Mouse (Mus musculus) liver, embryonic 15.5 days (tissue): Measurements from ENCODE around the gene Itsn1. TPM values are rescaled to one million over a fixed set of nuclear protein-coding genes. Genes with fewer than 3 reads are reported as not detected.

Experiments
- ATAC-seq: fragments of 200-750 bp; cut with Nextera tagmentation; 2 replicates; pipeline ENCODE4 v1.8.0; 2017; ENCODE audit warnings: moderate number of reproducible peaks, mild to moderate bottlenecking, moderate library complexity; ENCODE audit not compliant: insufficient read depth
- H3K27ac ChIP-seq: fragments of 300-500 bp; sonication (generic); replicated peaks from 2 replicates; pipeline ENCODE4 v1.5.1; 2015; ENCODE audit warnings: mild to moderate bottlenecking, inconsistent platforms
- H3K27me3 ChIP-seq: fragments of 300-500 bp; sonication (generic); 2 replicates; pipeline ENCODE4 v1.6.1; 2015; ENCODE audit warnings: mild to moderate bottlenecking, inconsistent platforms
- H3K36me3 ChIP-seq: fragments of 300-500 bp; sonication (generic); replicated peaks from 2 replicates; pipeline ENCODE4 v1.6.1; 2015; ENCODE audit warnings: moderate library complexity, mild to moderate bottlenecking, inconsistent platforms
- H3K4me1 ChIP-seq: fragments of 300-500 bp; sonication (generic); replicated peaks from 2 replicates; pipeline ENCODE4 v1.6.1; 2015; ENCODE audit warnings: inconsistent platforms
- H3K4me2 ChIP-seq: fragments of 300-500 bp; sonication (generic); 2 replicates; pipeline ENCODE4 v1.6.1; 2015; ENCODE audit warnings: moderate library complexity, mild to moderate bottlenecking, inconsistent platforms
- H3K4me3 ChIP-seq: fragments of 300-500 bp; sonication (generic); replicated peaks from 2 replicates; pipeline ENCODE4 v1.5.1; 2015; ENCODE audit warnings: mild to moderate bottlenecking, inconsistent platforms
- H3K9ac ChIP-seq: fragments of 300-500 bp; sonication (generic); 2 replicates; pipeline ENCODE4 v1.6.1; 2015; ENCODE audit warnings: moderate library complexity, mild to moderate bottlenecking, inconsistent platforms
- H3K9me3 ChIP-seq: fragments of 300-500 bp; sonication (generic); replicated peaks from 2 replicates; pipeline ENCODE4 v1.6.1; 2016; ENCODE audit warnings: inconsistent platforms
- WGBS: fragments of 180-500 bp; shearing (Covaris S2); methylation state at CpG from one replicate; pipeline ENCODE4 v1.1.7; 2015; ENCODE audit warnings: mixed read lengths; ENCODE audit not compliant: insufficient replicate concordance; 5-methylcytosine and 5-hydroxymethylcytosine counted together
- polyA plus RNA-seq: library from polyadenylated mRNA; unstranded; fragments of >200 nt; fragmentation: Nextera tagmentation; extraction: Ambion mirVana; gene quantifications from 2 replicates; pipeline ENCODE4 v1.2.1, GENCODE M21; 2015

Gene Itsn1
- polyA plus RNA-seq, 1 experiment from 2014 or later, result 50.4 TPM

DNA sequence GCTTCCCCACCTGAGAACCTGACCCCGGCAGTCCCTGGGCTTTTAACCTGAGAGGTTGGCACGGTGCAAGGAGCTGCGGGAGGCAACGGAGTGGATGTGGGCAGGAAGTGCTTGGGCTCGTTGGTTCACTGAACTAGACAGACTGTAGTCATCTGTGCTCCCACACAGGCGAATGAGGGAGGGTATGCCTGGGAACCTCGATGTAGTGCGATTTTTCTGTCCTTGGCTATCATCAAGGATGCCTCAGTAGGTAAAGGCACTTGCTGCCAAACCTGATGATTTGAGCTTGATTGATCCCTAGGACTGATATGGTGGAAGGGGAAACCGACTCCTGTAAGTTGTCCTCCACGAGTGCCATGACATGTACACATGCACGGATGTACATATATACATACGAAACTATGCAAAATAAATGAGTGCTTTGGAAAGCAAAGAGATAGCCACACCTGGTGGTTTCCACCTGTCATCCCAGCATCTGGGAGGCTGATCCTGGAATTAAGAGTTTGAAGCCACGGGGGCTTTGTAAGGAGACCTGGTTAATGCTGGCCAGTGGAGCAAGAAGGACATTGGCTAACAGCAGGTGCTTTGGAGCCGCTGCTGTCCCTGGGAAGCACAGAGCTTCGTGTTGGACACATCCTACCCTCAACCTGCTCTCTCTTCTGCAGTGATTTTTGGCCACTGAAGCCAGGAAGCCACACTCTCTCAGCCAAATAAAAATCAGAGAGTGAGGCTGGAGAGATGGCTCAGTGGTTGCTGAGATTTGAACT is 180.7 kb downstream of the Itsn1 start:
- no peak overlapping the region for H3K27ac ChIP-seq
- H3K4me3 ChIP-seq, result no peak overlapping the region
- no peaks in the 10 kb centered on the region for H3K9me3 ChIP-seq
- H3K9ac ChIP-seq, result no peak overlapping the region
- WGBS, result 68% methylated on average over 15 of the region's 15 CpGs
- H3K4me1 ChIP-seq, result no peaks in the 10 kb centered on the region
- H3K36me3 ChIP-seq, result no peaks in the 10 kb centered on the region
- ATAC-seq, result no peak
- peaks cover 7% of the 10 kb centered on the region; the same call in 1 of the 2 replicates for H3K27me3 ChIP-seq
- H3K4me2 ChIP-seq, result no peak overlapping the region

DNA sequence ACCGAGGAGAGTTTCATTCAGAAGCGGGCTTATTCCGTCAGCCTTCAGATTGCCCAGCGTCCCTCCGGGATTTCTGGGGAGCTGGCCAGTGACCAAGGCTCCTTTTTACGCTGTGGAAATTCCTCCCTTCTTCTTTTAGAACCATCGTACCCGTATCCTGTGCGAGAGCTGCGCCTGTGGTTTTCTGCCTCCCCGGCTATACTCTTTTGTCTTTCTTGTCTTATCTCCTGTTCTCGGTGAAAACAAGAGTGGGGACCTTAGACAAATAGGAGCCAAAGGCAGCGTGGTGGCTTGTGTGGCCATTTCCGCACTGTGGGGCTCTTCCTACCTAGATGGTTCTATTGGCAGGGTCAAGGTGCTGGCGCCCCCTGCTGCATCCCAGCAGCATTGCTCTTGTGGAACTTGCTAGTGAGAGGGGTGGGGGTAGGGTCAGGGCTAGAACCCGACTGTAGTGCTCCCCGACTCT is 188.6 kb downstream of the Itsn1 start:
- Histone ChIP-seq H3K4me1 (peaks cover 16% of the 10 kb centered on the region), H3K36me3 (no peaks in the 10 kb centered on the region), H3K4me2 (peak overlapping the region; percentile 68), H3K9ac (peak overlapping the region; percentile 44), H3K4me3 (peak overlapping the region; percentile 46), H3K27ac (no peak overlapping the region), H3K9me3 (no peaks in the 10 kb centered on the region), H3K27me3 (peaks cover 5% of the 10 kb centered on the region; the same call in 1 of the 2 replicates)
- ATAC-seq, result peak; percentile 63
- WGBS, result 12% methylated on average over 17 of the region's 17 CpGs

DNA sequence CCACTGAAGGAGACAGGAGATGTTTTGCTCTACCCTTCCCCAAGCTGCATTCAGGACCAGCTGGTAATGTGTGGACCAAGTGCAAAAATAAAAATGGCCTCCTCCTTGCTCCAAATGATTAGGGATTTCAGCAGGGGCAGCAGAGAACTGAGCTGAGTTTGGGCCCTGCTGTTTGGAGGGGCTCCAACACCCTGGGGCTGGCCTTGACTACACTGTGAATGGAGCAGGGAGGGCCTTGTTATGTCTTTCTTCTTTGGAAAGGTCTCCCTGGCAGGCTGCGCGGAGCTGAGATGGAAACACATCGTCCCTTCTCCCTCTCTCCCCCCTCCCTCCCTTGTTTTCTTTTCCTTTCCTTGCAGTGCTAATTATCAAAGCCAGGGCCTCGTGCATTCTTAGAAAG is 189.4 kb downstream of the Itsn1 start:
- peaks cover 21% of the 10 kb centered on the region for H3K4me1 ChIP-seq
- peaks cover 7% of the 10 kb centered on the region for H3K36me3 ChIP-seq
- no peak overlapping the region for H3K27ac ChIP-seq
- no peak overlapping the region for H3K4me3 ChIP-seq
- peaks cover 5% of the 10 kb centered on the region; the same call in 1 of the 2 replicates for H3K27me3 ChIP-seq
- H3K9me3 ChIP-seq, result no peaks in the 10 kb centered on the region
- ATAC-seq, result no peak
- H3K9ac ChIP-seq, result no peak overlapping the region
- WGBS, result 71% methylated on average over 4 of the region's 4 CpGs
- no peak overlapping the region for H3K4me2 ChIP-seq

DNA sequence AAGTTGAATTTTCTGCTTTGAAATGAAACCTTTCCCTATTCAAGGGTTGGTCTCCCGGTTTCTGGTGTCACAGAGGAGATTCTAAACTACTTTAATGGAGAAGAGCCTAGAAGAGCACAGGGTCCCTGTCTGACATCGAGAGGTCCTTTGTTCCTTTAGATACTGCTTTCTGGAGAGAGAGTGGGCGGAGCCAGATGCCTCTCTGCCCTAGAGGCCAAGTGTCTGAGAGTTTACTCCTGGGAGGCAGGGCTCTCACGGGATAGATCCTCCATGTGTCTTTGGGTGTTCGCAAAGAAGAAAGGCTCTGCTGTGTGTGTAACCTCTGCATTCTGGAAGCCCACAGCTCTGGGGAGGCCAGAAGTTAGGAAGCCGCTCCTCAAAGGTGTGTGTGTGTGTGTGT is 190.0 kb downstream of the Itsn1 start:
- peaks cover 13% of the 10 kb centered on the region for H3K36me3 ChIP-seq
- H3K27me3 ChIP-seq, result peaks cover 5% of the 10 kb centered on the region; the same call in 1 of the 2 replicates
- H3K9me3 ChIP-seq, result no peaks in the 10 kb centered on the region
- H3K4me3 ChIP-seq, result no peak overlapping the region
- WGBS, result 58% methylated on average over 6 of the region's 6 CpGs
- H3K27ac ChIP-seq, result no peak overlapping the region
- H3K4me2 ChIP-seq, result no peak overlapping the region
- H3K4me1 ChIP-seq, result peaks cover 21% of the 10 kb centered on the region
- H3K9ac ChIP-seq, result no peak overlapping the region
- ATAC-seq, result no peak

DNA sequence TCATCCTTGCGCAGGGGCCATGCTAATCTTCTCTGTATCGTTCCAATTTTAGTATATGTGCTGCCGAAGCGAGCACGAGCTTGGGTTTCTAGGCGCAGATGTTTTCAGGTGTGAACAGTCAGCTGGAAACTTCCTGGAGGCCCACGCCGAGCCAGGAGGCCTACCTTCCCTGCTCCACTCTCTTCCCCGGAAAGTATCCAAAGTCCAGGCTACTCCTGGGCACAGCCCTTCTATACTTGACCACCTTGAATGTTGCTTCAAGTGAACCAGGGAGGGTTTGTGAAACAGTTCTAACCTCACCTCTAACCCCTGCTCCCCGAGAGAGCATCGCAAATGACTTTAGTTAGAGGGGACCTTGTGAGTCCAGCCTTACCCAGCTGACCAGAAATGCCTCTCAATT is 192.3 kb downstream of the Itsn1 start:
- peaks cover 36% of the 10 kb centered on the region for H3K36me3 ChIP-seq
- H3K27me3 ChIP-seq, result no peaks in the 10 kb centered on the region; the same call in 1 of the 2 replicates
- 86% methylated on average over 11 of the region's 11 CpGs for WGBS
- no peak overlapping the region for H3K9ac ChIP-seq
- H3K4me2 ChIP-seq, result no peak overlapping the region
- H3K4me3 ChIP-seq, result no peak overlapping the region
- H3K4me1 ChIP-seq, result peaks cover 21% of the 10 kb centered on the region
- H3K27ac ChIP-seq, result no peak overlapping the region
- H3K9me3 ChIP-seq, result no peaks in the 10 kb centered on the region
- ATAC-seq, result no peak

DNA sequence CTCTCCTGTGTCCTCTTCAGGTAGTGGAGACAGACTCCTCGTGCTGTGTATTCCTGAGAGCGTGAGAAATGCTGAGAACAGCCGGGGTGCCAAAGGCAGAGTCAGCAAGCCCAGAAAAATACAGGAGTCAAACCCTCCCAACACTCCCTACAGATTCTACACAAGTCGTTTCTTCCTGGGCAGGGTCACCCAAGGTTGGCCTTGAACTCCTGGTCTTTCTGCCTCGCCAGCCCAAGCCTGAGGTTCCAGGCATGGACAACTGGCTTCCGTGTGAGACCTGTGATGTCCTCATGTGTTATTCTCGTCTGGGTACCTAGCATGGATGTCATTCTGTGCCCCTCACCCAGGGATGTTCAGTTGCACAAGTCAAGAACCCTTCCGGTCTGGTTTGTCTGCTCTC is 193.9 kb downstream of the Itsn1 start:
- WGBS, result 58% methylated on average over 8 of the region's 8 CpGs
- no peak overlapping the region for H3K4me3 ChIP-seq
- no peak for ATAC-seq
- H3K4me2 ChIP-seq, result no peak overlapping the region
- H3K36me3 ChIP-seq, result peaks cover 52% of the 10 kb centered on the region
- H3K4me1 ChIP-seq, result peaks cover 11% of the 10 kb centered on the region
- H3K27ac ChIP-seq, result no peak overlapping the region
- no peaks in the 10 kb centered on the region; the same call in 1 of the 2 replicates for H3K27me3 ChIP-seq
- H3K9ac ChIP-seq, result no peak overlapping the region
- no peaks in the 10 kb centered on the region for H3K9me3 ChIP-seq

DNA sequence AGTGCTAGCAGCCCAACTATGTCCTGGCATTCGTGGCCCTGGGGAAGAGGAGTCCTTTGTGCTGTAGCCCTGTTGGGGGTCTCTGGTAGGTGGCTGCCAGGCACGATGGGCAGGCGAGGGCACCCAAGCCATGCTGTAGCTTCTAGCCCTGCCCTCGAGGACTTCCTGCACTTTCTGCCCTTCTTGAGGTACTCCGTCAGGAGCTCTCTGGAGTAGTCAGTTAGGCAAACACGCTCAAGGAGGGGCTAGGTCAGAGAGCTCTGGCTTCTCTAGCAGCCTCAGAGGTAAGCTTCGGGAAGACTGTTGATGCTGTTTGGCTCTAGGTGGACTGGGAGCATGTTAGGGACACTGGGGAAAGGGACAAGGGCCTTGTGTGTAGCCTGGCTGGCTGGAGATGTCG is 195.3 kb downstream of the Itsn1 start:
- no peak overlapping the region for H3K4me3 ChIP-seq
- peaks cover 8% of the 10 kb centered on the region; the same call in 1 of the 2 replicates for H3K4me1 ChIP-seq
- no peak overlapping the region for H3K9ac ChIP-seq
- no peaks in the 10 kb centered on the region for H3K9me3 ChIP-seq
- peaks cover 66% of the 10 kb centered on the region for H3K36me3 ChIP-seq
- no peak for ATAC-seq
- H3K4me2 ChIP-seq, result no peak overlapping the region
- H3K27me3 ChIP-seq, result no peaks in the 10 kb centered on the region; the same call in 1 of the 2 replicates
- H3K27ac ChIP-seq, result no peak overlapping the region
- 78% methylated on average over 8 of the region's 8 CpGs for WGBS

DNA sequence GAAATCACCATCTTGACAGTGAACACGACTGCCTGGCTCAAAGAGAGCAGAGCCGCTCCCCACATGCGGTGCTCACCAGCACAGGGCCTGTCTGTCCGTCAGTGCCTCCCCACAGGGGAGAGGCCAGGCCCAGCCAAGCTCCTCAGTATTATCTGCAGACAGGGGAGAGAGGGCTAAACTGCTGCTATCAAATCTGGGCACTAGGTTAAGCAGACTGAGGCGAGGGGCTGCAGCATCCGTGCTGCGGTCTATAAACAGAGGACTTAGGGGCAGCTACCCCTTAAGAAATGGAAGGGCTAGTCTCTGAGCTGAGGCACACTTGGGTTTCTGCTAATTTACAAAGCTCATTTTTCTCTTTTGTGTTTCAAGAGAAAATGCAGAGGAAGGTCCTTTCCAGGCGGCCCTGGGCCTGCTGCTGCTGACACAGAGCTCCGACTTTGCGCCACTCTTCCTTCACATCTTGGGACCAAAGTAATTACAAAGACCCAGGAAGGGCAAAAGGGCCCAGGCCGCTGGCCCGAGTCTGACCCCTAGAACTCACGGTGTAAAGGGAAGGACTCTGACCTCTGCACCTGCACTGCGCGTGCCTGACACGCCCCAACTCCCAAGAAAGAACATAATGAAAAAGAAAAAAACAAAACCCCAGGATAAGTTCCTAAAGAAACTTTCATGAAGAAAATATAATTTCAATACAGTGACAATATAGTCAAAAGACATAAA is 199.0 kb downstream of the Itsn1 start:
- 84% methylated on average over 16 of the region's 16 CpGs for WGBS
- Histone ChIP-seq H3K27me3 (no peaks in the 10 kb centered on the region), H3K4me2 (no peak overlapping the region), H3K4me3 (no peak overlapping the region), H3K9me3 (no peaks in the 10 kb centered on the region), H3K4me1 (peaks cover 18% of the 10 kb centered on the region), H3K36me3 (peaks cover 69% of the 10 kb centered on the region), H3K9ac (no peak overlapping the region), H3K27ac (no peak overlapping the region)
- no peak for ATAC-seq

DNA sequence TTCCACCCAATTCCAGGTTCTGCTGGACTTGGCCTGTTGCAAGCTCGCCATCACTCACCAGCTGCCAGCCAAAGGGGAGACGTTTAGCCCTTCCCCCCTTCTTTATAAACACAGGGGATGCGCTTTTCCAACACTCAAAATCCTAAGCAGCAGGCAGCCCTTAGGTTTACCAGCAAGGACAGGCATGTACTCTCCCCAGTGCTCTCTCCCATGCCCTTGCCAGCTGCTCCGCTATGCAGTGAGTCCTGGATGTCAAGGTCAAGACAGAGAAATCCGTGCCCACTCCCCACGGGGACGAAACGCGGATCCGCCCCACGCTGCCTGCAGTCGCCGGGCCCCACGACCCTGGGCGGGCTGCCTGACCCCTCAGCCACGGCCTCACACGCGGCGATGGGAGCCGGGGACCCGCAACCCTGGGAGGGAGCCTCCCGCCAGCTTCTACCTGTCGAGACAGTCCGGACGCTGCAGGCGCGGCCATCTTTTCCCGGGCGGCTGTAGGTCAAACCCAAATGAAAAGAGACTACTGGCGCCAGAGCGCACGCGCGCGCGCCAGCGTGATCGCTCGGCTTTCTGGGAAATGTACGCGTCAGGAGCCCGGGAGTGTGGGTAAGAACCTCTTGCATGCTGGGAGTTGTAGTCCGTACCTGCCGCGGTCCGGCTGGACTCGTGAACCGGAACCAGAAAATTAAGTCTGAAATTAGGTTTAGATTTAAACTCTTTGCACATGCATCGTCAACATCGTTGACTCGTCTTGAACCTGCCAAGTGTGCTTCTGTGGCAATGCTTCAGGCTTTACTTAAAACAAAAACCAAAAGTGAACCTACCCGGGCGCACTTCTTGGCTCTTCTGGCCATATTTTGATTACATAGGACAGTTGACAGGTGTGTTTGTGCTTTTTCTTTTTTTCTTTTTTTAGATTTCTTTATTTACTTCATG is 202.3 kb downstream of the Itsn1 start:
- peak; percentile 92 for ATAC-seq
- no peaks in the 10 kb centered on the region for H3K27me3 ChIP-seq
- peak overlapping the region; percentile 99 for H3K9ac ChIP-seq
- peak overlapping the region; percentile 98 for H3K4me3 ChIP-seq
- WGBS, result under 1% methylated on average over 53 of the region's 53 CpGs
- H3K4me1 ChIP-seq, result peaks cover 27% of the 10 kb centered on the region
- peak overlapping the region; percentile 83 for H3K27ac ChIP-seq
- peak overlapping the region; percentile 74 for H3K4me2 ChIP-seq
- peaks cover 37% of the 10 kb centered on the region for H3K36me3 ChIP-seq
- H3K9me3 ChIP-seq, result no peaks in the 10 kb centered on the region

DNA sequence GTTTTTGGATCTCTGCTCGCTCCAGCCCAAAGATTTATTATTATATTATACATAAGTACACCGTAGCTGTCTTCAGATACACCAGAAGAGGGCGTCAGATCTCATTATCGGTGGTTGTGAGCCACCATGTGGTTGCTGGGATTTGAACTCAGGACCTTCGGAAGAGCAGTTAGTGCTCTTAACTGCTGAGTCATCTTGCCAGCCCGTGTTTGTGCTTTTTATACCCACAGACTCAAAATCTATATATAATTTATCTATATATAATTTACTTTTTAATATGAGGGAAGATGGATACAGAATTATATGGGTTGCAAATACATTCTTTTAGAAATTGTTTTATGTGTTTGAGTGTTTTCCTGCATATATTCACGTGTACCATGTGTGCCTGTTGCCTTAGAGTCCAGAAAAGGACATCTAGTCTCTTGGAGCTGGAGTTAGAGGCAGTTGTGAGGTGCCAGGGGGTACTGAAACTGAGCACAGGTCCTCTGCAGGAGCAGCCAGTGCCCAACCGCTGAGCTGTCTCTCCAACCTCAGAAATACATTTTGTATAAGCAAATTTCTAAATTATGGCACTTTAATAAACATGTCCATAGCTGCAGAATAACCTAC is 203.1 kb downstream of the Itsn1 start:
- Histone ChIP-seq H3K4me1 (peaks cover 27% of the 10 kb centered on the region), H3K4me3 (peak overlapping the region; percentile 98), H3K4me2 (peak overlapping the region; percentile 74), H3K27ac (0 out of 2 replicates have a peak overlapping the region, but pooled peaks have one; percentile 25), H3K27me3 (no peaks in the 10 kb centered on the region; the same call in 1 of the 2 replicates), H3K9ac (no peak overlapping the region), H3K9me3 (no peaks in the 10 kb centered on the region), H3K36me3 (peaks cover 28% of the 10 kb centered on the region)
- 42% methylated on average over 8 of the region's 8 CpGs for WGBS
- ATAC-seq, result 0 out of 2 replicates have a peak, but pooled peaks have one; percentile 1
